Mouse (Mus musculus) right cerebral cortex, postnatal 4 days (tissue): ENCODE results near the gene Fbxw8.

Source experiments
- DNase-seq: peaks from one replicate; pipeline ENCODE4 v3.0.0-alpha.2; 2022

Gene Fbxw8

GRCm38 (mm10) chr5:118071766-118072165 lies 83.5 kb downstream of the Fbxw8 start:
- DNase-seq: no peak

GRCm38 (mm10) chr5:118069315-118069714 lies 85.9 kb downstream of the Fbxw8 start:
- DNase-seq: peak; percentile 72

- no peak for DNase-seq
Observed at GRCm38 (mm10) chr5:118067984-118068494, 87.2 kb downstream of the Fbxw8 start.

GRCm38 (mm10) chr5:118067572-118067971 lies 87.7 kb downstream of the Fbxw8 start:
- no peak for DNase-seq

GRCm38 (mm10) chr5:118066828-118067227 lies 88.4 kb downstream of the Fbxw8 start:
- peak; percentile 83 for DNase-seq

GRCm38 (mm10) chr5:118065516-118066255 lies 89.6 kb downstream of the Fbxw8 start:
- DNase-seq: no peak

- no peak for DNase-seq
Observed at GRCm38 (mm10) chr5:118064284-118064901, 90.9 kb downstream of the Fbxw8 start.

GRCm38 (mm10) chr5:118063181-118063621 lies 92.1 kb downstream of the Fbxw8 start:
- DNase-seq: no peak

- no peak for DNase-seq
Observed at GRCm38 (mm10) chr5:118061391-118061790, 93.9 kb downstream of the Fbxw8 start.

- no peak for DNase-seq
Observed at GRCm38 (mm10) chr5:118059646-118060045, 95.6 kb downstream of the Fbxw8 start.

GRCm38 (mm10) chr5:118058858-118059257 lies 96.4 kb downstream of the Fbxw8 start:
- no peak for DNase-seq

GRCm38 (mm10) chr5:118057508-118058111 lies 97.7 kb downstream of the Fbxw8 start:
- DNase-seq: no peak

GRCm38 (mm10) chr5:118053205-118053604 lies 102.1 kb downstream of the Fbxw8 start:
- DNase-seq: no peak

GRCm38 (mm10) chr5:118051981-118052662 lies 103.1 kb downstream of the Fbxw8 start:
- no peak for DNase-seq

- DNase-seq: no peak
Observed at GRCm38 (mm10) chr5:118050743-118051142, 104.5 kb downstream of the Fbxw8 start.

GRCm38 (mm10) chr5:118048928-118049327 lies 106.3 kb downstream of the Fbxw8 start:
- DNase-seq: no peak

- no peak for DNase-seq
Observed at GRCm38 (mm10) chr5:118048412-118048811, 106.9 kb downstream of the Fbxw8 start.

- no peak for DNase-seq
Observed at GRCm38 (mm10) chr5:118047091-118047757, 108.0 kb downstream of the Fbxw8 start.

- no peak for DNase-seq
Observed at GRCm38 (mm10) chr5:118045385-118045784, 109.9 kb downstream of the Fbxw8 start.

- peak; percentile 40 for DNase-seq
Observed at GRCm38 (mm10) chr5:118044907-118045306, 110.4 kb downstream of the Fbxw8 start.

GRCm38 (mm10) chr5:118043761-118044160 lies 111.5 kb downstream of the Fbxw8 start:
- DNase-seq: no peak

- no peak for DNase-seq
Observed at GRCm38 (mm10) chr5:118042599-118042998, 112.7 kb downstream of the Fbxw8 start.

- DNase-seq: no peak
Observed at GRCm38 (mm10) chr5:118039241-118039668, 116.0 kb downstream of the Fbxw8 start.
